Mouse (Mus musculus): Measurements from ENCODE around the gene Gm20441.

DNA sequence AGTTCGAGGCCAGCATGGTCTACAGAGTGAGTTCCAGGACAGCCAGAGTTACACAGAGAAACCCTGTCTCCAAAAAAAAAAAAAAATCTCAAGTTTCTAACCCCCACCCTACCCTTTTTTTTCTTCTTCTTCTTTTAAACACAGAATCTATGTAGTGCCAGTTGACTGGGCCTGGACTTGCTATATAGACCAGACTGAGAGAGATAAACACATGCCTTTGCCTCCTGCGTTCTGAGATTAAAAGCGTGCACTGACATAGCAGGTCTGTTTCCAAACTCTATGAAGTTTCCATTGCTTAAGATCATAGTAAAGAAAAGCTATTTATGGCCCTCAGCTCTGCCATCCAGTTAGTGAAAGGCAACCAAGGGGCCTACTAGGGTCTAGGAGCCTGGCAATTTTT, 18.3 kb downstream of the Gm20441 start:
- TF ChIP-seq CTCF (IDR thresholded peaks at IDR 0.05; ENCODE audit: borderline replicate concordance, control insufficient read depth, extremely low read depth, insufficient read depth, low read length, poor library complexity) (no peak), POLR2A (IDR thresholded peaks at IDR 0.05; ENCODE audit: control insufficient read depth, extremely low read depth, insufficient read depth, low read length, poor library complexity) (no peak)

Measured in thymus, adult 2 months (tissue).